Mouse (Mus musculus) frontal cortex, postnatal 25 days (tissue): ENCODE results near the gene Smad3.

Experiments
- DNase-seq, 2 experiments: peaks; one replicate each; pipeline ENCODE4 v3.0.0; 2022; ENCODE audit warnings: low spot score in 2 of 2

The Smad3 gene

DNA sequence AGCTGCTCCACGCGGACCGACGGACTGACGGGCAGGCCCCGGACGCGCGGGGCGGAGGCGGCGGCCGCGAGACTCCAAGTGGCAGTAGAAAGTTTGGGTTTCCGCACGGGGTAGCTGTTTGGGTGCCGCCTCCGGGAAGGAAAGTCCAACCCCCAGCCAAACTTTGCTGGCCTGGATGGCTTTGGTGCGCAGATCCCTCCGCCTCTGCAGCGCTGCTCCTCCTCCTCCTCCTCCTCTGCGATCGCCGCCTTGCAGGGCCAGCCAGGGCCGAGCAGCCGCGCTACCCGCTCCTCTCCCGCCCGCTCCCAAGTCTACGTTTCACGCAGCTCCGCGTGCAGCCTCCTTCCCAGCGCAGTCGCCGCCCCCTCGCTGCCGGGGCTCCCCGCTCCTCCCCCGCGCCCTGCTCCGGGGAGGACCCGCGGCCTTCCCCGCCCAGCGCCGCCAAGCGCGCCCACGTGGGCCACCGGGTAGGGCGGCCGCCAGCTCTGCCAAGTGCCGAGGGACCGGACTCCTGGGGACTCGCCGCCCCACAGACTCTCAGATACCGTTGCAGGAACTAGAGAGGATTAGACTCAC is at the start of gene Smad3:
TSS of gene Smad3 (minus strand) at position 130 of the 576 bp plus-strand sequence.
- peak; percentile 72 to 77 for DNase-seq

DNA sequence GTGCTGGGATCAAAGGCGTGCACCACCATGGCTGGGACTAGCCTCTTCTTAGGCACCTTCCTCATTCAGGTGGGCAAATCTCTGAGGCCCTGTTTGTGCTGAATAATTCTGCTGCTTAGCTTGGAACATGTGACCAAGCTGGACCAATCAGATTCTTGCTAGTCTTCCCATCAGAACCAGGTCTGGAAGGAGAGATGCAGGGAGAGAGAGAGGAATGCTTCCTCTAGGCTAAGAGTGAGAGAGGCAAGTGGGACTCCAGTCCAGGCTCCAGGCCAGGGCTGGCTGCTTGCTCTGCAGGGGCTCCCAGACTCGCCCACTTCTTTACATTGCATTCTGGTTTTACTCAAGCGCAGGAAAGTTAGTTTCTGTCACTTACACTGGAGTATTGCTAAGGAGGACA is 47.1 kb upstream of the Smad3 start:
- DNase-seq: no peak

- no peak for DNase-seq
Measured at GRCm38 (mm10) chr9:63803181-63803591, 45.4 kb upstream of the Smad3 start.

DNA sequence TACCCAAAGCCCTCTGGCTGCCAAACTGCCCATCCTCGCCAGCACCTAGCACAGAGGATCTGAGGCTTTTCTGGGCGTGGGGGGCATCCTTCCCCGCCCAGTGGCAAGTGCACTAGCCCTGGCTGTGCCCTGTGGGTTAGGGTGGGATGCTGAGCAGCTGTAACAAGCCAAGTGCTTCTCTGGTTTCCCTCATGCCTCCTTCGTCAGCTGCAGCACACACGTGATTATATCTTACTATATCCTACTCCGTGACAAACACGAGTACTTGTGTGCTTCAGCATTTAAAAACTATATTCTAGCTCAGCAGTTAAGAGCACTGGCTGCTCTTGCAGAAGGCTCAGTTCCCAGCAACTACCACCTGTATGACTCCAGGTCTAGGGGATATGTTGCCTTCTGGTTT is 44.7 kb upstream of the Smad3 start:
- DNase-seq: no peak

DNA sequence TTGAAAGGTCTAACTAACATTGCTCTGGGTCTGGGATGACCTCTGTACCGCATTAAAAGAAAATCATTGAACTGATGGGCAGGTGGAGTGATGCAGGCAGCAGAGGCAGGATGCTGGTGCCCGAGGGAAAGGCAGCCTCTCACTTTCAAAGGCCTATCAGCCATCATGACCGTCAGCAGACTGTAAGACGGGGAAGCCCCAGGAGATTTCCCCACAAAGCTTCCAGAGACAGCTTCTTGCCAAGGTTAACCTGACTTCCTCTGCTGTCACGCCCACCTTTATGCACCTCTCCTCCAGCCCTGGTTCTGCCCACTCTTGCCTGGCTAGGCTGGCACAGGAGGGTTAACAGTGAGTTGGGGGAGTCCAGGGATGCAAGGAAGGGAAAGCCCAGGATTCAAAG is 44.3 kb upstream of the Smad3 start:
- no peak for DNase-seq

DNA sequence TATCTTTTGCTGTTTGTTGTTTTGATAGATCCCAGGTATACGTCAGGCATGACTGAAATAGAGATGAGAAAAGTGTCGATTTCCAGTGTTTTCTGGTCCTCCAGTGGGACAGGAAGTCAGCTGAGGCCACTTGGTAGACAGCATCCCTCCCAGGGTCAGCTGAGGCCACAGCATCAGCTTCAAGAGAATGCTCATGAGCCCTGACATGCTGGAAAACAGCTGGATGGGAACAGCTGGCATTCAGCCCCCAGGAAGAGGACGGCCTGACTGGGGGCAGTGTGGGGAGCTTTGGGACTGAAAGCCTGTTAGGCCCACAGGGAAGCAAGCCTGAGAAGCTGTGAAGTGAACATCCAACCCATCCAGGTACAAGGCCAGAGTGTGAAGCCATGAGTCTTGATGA is 38.6 kb upstream of the Smad3 start:
- DNase-seq: no peak

DNA sequence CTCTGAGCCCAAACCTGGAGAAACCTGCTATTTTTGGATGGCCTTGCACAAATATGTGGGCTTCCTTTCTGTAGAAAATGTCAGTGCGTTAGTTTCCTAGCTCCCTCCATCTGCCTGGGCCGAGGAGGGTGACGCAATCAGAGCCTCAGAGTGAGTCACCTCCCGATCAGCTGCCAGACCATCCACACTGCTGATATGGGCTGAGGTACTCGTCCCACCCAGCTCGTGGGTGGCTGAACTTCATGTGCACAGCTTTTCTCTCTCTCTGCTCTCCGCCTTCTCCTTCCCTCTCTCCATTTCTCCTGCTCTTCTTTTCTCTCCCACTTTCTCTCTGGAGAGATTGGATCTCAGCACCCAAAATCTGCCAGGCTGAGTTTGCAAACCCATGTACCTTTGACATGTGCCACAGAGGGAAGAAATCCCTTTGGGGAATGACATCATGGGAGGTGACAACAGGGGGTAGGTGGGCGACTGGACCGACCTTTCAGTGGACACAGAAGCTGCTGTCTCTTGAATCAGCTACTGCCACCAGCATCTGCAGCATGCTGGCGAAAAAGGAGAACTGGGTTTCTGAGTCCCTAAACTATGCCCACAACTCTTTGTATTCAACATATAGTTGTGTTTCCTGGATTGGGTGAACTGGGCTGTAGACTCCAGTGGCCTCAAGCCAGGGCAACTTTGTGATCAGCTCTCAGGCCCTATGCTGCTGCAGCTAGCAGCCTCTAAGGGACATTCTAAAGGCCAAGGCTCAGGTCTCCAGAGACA is 36.1 kb upstream of the Smad3 start:
- peak in 1 of 2 experiments; percentile 60 for DNase-seq

- DNase-seq: no peak
Measured at GRCm38 (mm10) chr9:63791716-63792115, 33.9 kb upstream of the Smad3 start.

GRCm38 (mm10) chr9:63791275-63791674 is 33.5 kb upstream of the Smad3 start:
- DNase-seq: no peak

- DNase-seq: no peak
Measured at GRCm38 (mm10) chr9:63790222-63790621, 32.4 kb upstream of the Smad3 start.

- DNase-seq: no peak
Measured at GRCm38 (mm10) chr9:63789386-63789785, 31.6 kb upstream of the Smad3 start.

GRCm38 (mm10) chr9:63787606-63788005 is 29.8 kb upstream of the Smad3 start:
- DNase-seq: no peak

GRCm38 (mm10) chr9:63787086-63787485 is 29.3 kb upstream of the Smad3 start:
- no peak for DNase-seq

- no peak for DNase-seq
Measured at GRCm38 (mm10) chr9:63786026-63786670, 28.4 kb upstream of the Smad3 start.

GRCm38 (mm10) chr9:63785492-63785891 is 27.7 kb upstream of the Smad3 start:
- no peak for DNase-seq

GRCm38 (mm10) chr9:63784597-63784996 is 26.8 kb upstream of the Smad3 start:
- DNase-seq: no peak

- DNase-seq: no peak
Measured at GRCm38 (mm10) chr9:63782744-63783143, 24.9 kb upstream of the Smad3 start.

GRCm38 (mm10) chr9:63781714-63782464 is 24.1 kb upstream of the Smad3 start:
- DNase-seq: no peak

DNA sequence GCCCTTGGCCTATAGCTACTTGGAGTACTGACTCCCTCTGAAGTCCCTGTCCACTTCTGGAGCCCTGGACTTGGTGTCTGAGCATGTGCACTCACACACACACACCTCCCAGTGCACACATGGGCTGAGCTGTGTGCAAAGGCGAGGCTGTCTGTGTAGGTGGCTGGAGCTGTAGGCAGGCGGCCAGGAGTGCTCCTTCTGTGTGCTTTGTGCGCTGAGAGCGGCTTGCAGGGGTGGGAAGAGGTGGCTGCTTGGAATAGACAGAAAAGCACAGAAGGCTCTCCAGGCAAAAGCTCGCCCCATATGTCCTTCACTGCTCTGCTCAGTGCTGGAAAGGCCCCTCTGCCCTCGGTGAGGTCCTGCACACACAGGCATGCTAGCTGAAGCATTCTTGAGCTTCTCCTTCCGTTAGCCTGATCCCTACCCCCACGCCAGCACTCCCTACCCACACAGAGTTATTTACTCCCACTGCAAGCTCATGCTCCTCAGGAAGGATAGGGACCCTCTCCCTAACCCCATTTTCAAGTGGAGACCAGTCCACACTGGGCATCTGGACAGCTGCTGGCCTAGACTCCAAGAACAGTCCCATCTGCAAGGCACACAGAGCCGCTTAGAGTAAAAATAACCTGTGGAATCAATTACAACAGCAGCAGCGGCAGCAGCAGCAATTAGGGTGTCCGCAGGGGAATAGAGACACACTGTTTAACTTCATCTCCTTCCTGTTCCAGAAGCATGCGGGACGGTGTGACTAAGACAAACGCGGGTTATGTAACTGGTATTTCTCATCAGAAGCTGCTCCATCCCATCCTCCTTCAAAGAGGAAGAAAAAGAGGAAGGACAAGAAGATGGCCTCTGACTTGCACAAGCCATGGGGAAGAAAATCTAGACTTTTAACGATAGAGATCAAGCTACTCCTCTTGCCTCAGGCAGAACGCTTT is 22.4 kb upstream of the Smad3 start:
- peak; percentile 65 to 69 for DNase-seq

DNA sequence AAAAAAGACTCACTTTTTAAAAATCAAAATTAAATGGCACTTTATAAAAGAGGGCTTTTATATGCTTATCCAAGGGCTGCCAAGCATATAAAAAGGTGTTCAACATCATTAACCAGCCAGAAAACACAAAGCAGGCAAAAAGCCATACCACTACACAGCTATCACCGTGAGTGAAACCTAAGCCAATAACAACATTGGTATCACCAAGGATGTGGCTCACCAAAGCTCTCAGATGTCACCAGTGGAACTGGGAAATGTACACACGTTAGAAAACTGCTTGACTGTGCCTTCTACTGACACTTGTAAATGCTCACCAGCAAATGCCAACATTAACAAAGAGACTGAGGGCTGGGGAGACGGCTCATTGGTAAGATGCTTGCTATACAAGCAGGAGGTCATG is 18.9 kb upstream of the Smad3 start:
- no peak for DNase-seq

GRCm38 (mm10) chr9:63774854-63775483 is 17.2 kb upstream of the Smad3 start:
- no peak for DNase-seq
